ENCODE assay signal across 10 mouse cellular contexts in the genomic region with DNA sequence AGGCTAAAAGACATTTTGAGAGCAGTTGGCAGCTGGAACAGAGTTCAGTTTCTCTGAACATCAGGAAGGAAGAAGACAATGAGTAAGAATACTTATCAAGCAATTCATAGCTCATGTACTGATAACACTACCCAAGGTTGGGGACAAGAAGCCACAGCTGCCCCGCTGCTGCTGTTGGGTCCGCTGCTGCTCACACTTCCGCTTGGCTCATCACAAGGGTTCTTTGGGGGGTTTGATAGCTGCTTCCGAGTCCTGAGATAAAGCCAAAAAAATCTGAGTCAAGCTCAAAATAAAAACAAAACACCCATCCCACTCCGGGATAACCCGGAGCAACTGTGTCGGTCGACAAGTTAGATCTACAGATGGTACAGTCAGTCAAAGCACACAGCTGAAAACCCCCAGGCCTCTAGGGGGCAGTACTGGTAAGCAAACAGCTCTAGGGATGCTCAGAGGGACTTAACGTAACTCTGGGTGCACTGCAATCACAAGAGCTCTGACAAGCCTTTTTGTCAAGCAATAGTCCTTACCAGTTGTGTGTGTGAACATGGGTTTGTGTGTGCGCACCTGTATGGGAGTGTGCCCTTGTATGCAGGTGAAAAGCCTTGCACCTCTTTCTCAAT.
DNase-seq lines count a peak whose midpoint lies in the region; ATAC-seq and TF ChIP-seq lines count a peak whose summit lies in the region.
"Had no signal": no experiment of that assay in that cellular context is flagged by ENCODE, and none has a peak within 500 bp of the region (broad histone marks: within the 10 kb centered on the region; RNA-seq: fewer than 3 reads in every experiment).

No protein-coding gene starts in this region.

- DNase-seq in kidney, adult 2 months = peak; percentile 35
- peak; percentile 62 for DNase-seq in 416B (ENCODE audit: low read depth)
- DNase-seq in B cell, adult 2 months = peak; percentile 47 to 48
- peak; percentile 35 to 42 for DNase-seq in kidney, postnatal 25 days
- no peak for DNase-seq in ovary, postnatal 10 days (ENCODE audit: low spot score)
- DNase-seq: cerebellum, adult 11-12 months had no signal

- no peaks in the 10 kb centered on the region for H3K9me3 ChIP-seq in kidney, embryonic 15.5 days (replicated peaks)
- H3K9me3 ChIP-seq: forebrain, embryonic 10.5 days had no signal

- no peak overlapping the region for H3K27ac ChIP-seq in kidney, adult 2 months (ENCODE audit: insufficient read depth, low read depth, low read length)
- H3K27ac ChIP-seq in kidney, embryonic 15.5 days = no peak overlapping the region
- H3K27ac ChIP-seq: forebrain, embryonic 10.5 days; macrophage had no signal

- TF ChIP-seq CTCF in kidney, adult 2 months (conservative IDR thresholded peaks at IDR 0.05; ENCODE audit: insufficient read depth, insufficient read length, low read depth, low read length) = peak; percentile 40; the same call in 1 of the 2 replicates

- no peak overlapping the region for H3K4me3 ChIP-seq in kidney, adult 2 months (ENCODE audit: insufficient read depth, low read depth, low read length)
- H3K4me3 ChIP-seq in kidney, embryonic 15.5 days (replicated peaks) = no peak overlapping the region
- H3K4me3 ChIP-seq: forebrain, embryonic 10.5 days had no signal

- H3K27me3 ChIP-seq in kidney, adult 2 months (replicated peaks; ENCODE audit: control insufficient read depth, insufficient read depth, low read length) = no peaks in the 10 kb centered on the region
- H3K27me3 ChIP-seq in kidney, embryonic 15.5 days = no peaks in the 10 kb centered on the region

- no peaks in the 10 kb centered on the region for H3K36me3 ChIP-seq in kidney, adult 2 months (ENCODE audit: control insufficient read depth, insufficient read depth, low read length)
- no peaks in the 10 kb centered on the region for H3K36me3 ChIP-seq in kidney, embryonic 15.5 days
- H3K36me3 ChIP-seq: forebrain, embryonic 10.5 days had no signal

- no peak for TF ChIP-seq POLR2A in kidney, adult 2 months (IDR thresholded peaks at IDR 0.05; ENCODE audit: low read depth, low read length)

- H3K4me1 ChIP-seq in kidney, adult 2 months (ENCODE audit: control insufficient read depth, insufficient read depth, low read length) = no peaks in the 10 kb centered on the region
- peaks cover 15% of the 10 kb centered on the region; the same call in 1 of the 2 replicates for H3K4me1 ChIP-seq in kidney, embryonic 15.5 days
- H3K4me1 ChIP-seq: forebrain, embryonic 10.5 days had no signal

- WGBS in kidney, adult 2 months = 84% methylated on average over 10 of the region's 10 CpGs
- 91% methylated on average over 10 of the region's 10 CpGs for WGBS in kidney, embryonic 15.5 days

- H3K4me2 ChIP-seq in kidney, embryonic 15.5 days = no peak overlapping the region

- H3K9ac ChIP-seq in kidney, embryonic 15.5 days = no peak overlapping the region

- ATAC-seq in kidney, embryonic 15.5 days (replicated peaks; ENCODE audit: low FRiP score) = no peak
- no peak for ATAC-seq in frontal cortex, adult (ENCODE audit: low TSS enrichment)
